Comparison of ENCODE assay signal across 16 mouse cellular contexts in genomic region chr2:79460107-79460506, GRCm38 (mm10). TPM values are rescaled to one million over a fixed set of nuclear protein-coding genes. Genes with fewer than 3 reads are reported as not detected.
DNase-seq lines count a peak whose midpoint lies in the region; ATAC-seq lines count a peak whose summit lies in the region.
"Had no signal": no experiment of that assay in that cellular context is flagged by ENCODE, and none has a peak within 500 bp of the region (broad histone marks: within the 10 kb centered on the region; RNA-seq: fewer than 3 reads in every experiment).

No protein-coding gene starts in this region.

- H3K4me1 ChIP-seq in hindbrain, embryonic 12.5 days: peaks cover 23% of the 10 kb centered on the region
- H3K4me1 ChIP-seq in midbrain, embryonic 16.5 days (ENCODE audit: control insufficient read depth, insufficient read depth, low read length): peaks cover 24% of the 10 kb centered on the region

- no peaks in the 10 kb centered on the region for H3K9me3 ChIP-seq in hindbrain, embryonic 12.5 days (replicated peaks)
- H3K9me3 ChIP-seq in midbrain, embryonic 16.5 days (replicated peaks; ENCODE audit: control insufficient read depth, low read length, poor library complexity, severe bottlenecking): no peaks in the 10 kb centered on the region
- H3K9me3 ChIP-seq: embryonic facial prominence, embryonic 13.5 days; heart, embryonic 10.5 days; limb, embryonic 15.5 days had no signal

- no peak overlapping the region for H3K9ac ChIP-seq in hindbrain, embryonic 12.5 days
- H3K9ac ChIP-seq in midbrain, embryonic 16.5 days (ENCODE audit: low read depth, low read length): peak overlapping the region; percentile 15; the same call in 1 of the 2 replicates
- H3K9ac ChIP-seq: embryonic facial prominence, embryonic 13.5 days; limb, embryonic 15.5 days had no signal

- H3K27me3 ChIP-seq in hindbrain, embryonic 12.5 days: peaks cover 53% of the 10 kb centered on the region
- H3K27me3 ChIP-seq in midbrain, embryonic 16.5 days (ENCODE audit: control insufficient read depth, insufficient read depth, low read depth, low read length): peaks cover 8% of the 10 kb centered on the region

- WGBS in hindbrain, embryonic 12.5 days: 5% methylated on average over 14 of the region's 14 CpGs
- 4% methylated on average over 14 of the region's 14 CpGs for WGBS in midbrain, embryonic 16.5 days

- H3K4me3 ChIP-seq in hindbrain, embryonic 12.5 days: 0 out of 2 replicates have a peak overlapping the region, but pooled peaks have one; percentile 20
- H3K4me3 ChIP-seq in midbrain, embryonic 16.5 days (ENCODE audit: low read depth, low read length): peak overlapping the region; percentile 19
- H3K4me3 ChIP-seq: embryonic facial prominence, embryonic 13.5 days; heart, embryonic 10.5 days; limb, embryonic 15.5 days had no signal

- no peaks in the 10 kb centered on the region for H3K36me3 ChIP-seq in hindbrain, embryonic 12.5 days
- H3K36me3 ChIP-seq in midbrain, embryonic 16.5 days (ENCODE audit: control insufficient read depth, insufficient read depth, low read length): no peaks in the 10 kb centered on the region
- H3K36me3 ChIP-seq: embryonic facial prominence, embryonic 13.5 days; heart, embryonic 10.5 days; limb, embryonic 15.5 days had no signal

- peak overlapping the region; percentile 76 for H3K27ac ChIP-seq in hindbrain, embryonic 12.5 days
- H3K27ac ChIP-seq in midbrain, embryonic 16.5 days (ENCODE audit: low read length): no peak overlapping the region
- H3K27ac ChIP-seq: embryonic facial prominence, embryonic 13.5 days; heart, embryonic 10.5 days; kidney, postnatal 0 days; limb, embryonic 15.5 days had no signal

- DNase-seq in cerebellum, adult 9-10 months: peak; percentile 72
- DNase-seq in cerebellum, adult 11 months: no peak
- peak; percentile 41 to 59 for DNase-seq in cerebellum, postnatal 14 days
- DNase-seq in kidney, adult 9 months: no peak
- no peak for DNase-seq in adrenal gland, adult 18-20 months (ENCODE audit: low spot score in 2 of 2)
- DNase-seq in liver: no peak
- DNase-seq: thymus, postnatal 14 days had no signal

- ATAC-seq in hindbrain, embryonic 12.5 days (ENCODE audit: low FRiP score): no peak
- no peak for ATAC-seq in midbrain, embryonic 16.5 days
- ATAC-seq: lung, postnatal 0 days had no signal

- H3K4me2 ChIP-seq in hindbrain, embryonic 12.5 days (replicated peaks): peak overlapping the region; percentile 47
- H3K4me2 ChIP-seq in midbrain, embryonic 16.5 days (ENCODE audit: low read length): peak overlapping the region; percentile 51
- H3K4me2 ChIP-seq: embryonic facial prominence, embryonic 13.5 days; limb, embryonic 15.5 days had no signal

RNA-seq across cellular contexts. Expression of gene Cerkl, which starts 3.5 kb away (rescaled TPM):
- 3.6 and 4.1 TPM in 2 replicates for polyA plus RNA-seq in hindbrain, embryonic 12.5 days (2016; fragmentation: Nextera tagmentation; extraction: Ambion mirVana)
- 0.84 and 1.9 TPM in 2 replicates for polyA plus RNA-seq in midbrain, embryonic 16.5 days (2015; fragmentation: Nextera tagmentation; extraction: Ambion mirVana)
- 1 to 10 TPM; 2.5 to 4.2 TPM for total RNA-seq in adrenal gland, adult 18-20 months (2021)

RNA-seq across cellular contexts. Expression of gene Neurod1, which starts 3.6 kb away (rescaled TPM):
- polyA plus RNA-seq in hindbrain, embryonic 12.5 days (2016; fragmentation: Nextera tagmentation; extraction: Ambion mirVana): 25.3 and 30.4 TPM in 2 replicates
- 12.8 and 22.7 TPM in 2 replicates for polyA plus RNA-seq in midbrain, embryonic 16.5 days (2015; fragmentation: Nextera tagmentation; extraction: Ambion mirVana)
- total RNA-seq in adrenal gland, adult 18-20 months (2021): not detected
- total RNA-seq: hematopoietic stem cell, adult 5-6 weeks; MEL had no signal
- polyA plus RNA-seq: kidney, postnatal 0 days; limb, embryonic 15.5 days; lung, postnatal 0 days had no signal

Comparison
In these comparisons a context has a peak if more than half of its experiments do, and no peak if none do; other contexts are left out.
1. DNase-seq: peak in cerebellum, adult 9-10 months (single experiment) and cerebellum, postnatal 14 days (2 of 2); none in cerebellum, adult 11 months (single experiment), kidney, adult 9 months (single experiment), adrenal gland, adult 18-20 months (0 of 2) and liver (single experiment).